Mouse (Mus musculus) ovary, postnatal 14 days (tissue): ENCODE data around the gene Prss46.

Source experiments
- DNase-seq: peaks from one replicate; pipeline ENCODE4 v3.0.0; 2022; ENCODE audit warnings: low spot score

Gene Prss46

GRCm38 (mm10) chr9:110858967-110859596 is 14.8 kb downstream of the Prss46 start:
- no peak for DNase-seq

- peak; percentile 37 for DNase-seq
These were observed 26.7 kb downstream of the Prss46 start for GRCm38 (mm10) chr9:110871030-110871429.

- DNase-seq, result no peak
These were observed 29.7 kb downstream of the Prss46 start for GRCm38 (mm10) chr9:110873681-110874659.

GRCm38 (mm10) chr9:110874660-110875191 is 30.4 kb downstream of the Prss46 start:
- DNase-seq, result no peak

GRCm38 (mm10) chr9:110875288-110875695 is 31.0 kb downstream of the Prss46 start:
- DNase-seq, result no peak

- no peak for DNase-seq
These were observed 33.0 kb downstream of the Prss46 start for GRCm38 (mm10) chr9:110877353-110877752.

- DNase-seq, result peak; percentile 37
These were observed 33.6 kb downstream of the Prss46 start for GRCm38 (mm10) chr9:110877888-110878287.

GRCm38 (mm10) chr9:110879191-110879920 is 35.0 kb downstream of the Prss46 start, which contains the start of gene Als2cl:
Als2cl (plus strand) TSS chr9:110879870.
- peak; percentile 30 for DNase-seq

- peak; percentile 64 for DNase-seq
These were observed 35.8 kb downstream of the Prss46 start, which contains the start of gene Tmie for GRCm38 (mm10) chr9:110879998-110880561. Tmie (minus strand) TSS chr9:110880113.

- peak; percentile 22 for DNase-seq
These were observed 36.5 kb downstream of the Prss46 start for GRCm38 (mm10) chr9:110880772-110881171.

- no peak for DNase-seq
These were observed 37.6 kb downstream of the Prss46 start for GRCm38 (mm10) chr9:110881953-110882352.

GRCm38 (mm10) chr9:110887388-110888303 is 43.3 kb downstream of the Prss46 start:
- DNase-seq, result no peak

GRCm38 (mm10) chr9:110888935-110889334 is 44.6 kb downstream of the Prss46 start:
- no peak for DNase-seq

- no peak for DNase-seq
These were observed 45.9 kb downstream of the Prss46 start for GRCm38 (mm10) chr9:110890026-110890783.

GRCm38 (mm10) chr9:110891077-110891828 is 46.9 kb downstream of the Prss46 start:
- no peak for DNase-seq

GRCm38 (mm10) chr9:110892552-110892951 is 48.2 kb downstream of the Prss46 start:
- no peak for DNase-seq

GRCm38 (mm10) chr9:110893429-110893828 is 49.1 kb downstream of the Prss46 start:
- no peak for DNase-seq

- no peak for DNase-seq
These were observed 51.2 kb downstream of the Prss46 start for GRCm38 (mm10) chr9:110895507-110895906.

GRCm38 (mm10) chr9:110895994-110896393 is 51.7 kb downstream of the Prss46 start:
- DNase-seq, result no peak
